Mouse (Mus musculus) forebrain, embryonic 16.5 days (tissue): ENCODE results near the gene Zfp827. TPM values are rescaled to one million over a fixed set of nuclear protein-coding genes. Genes with fewer than 3 reads are reported as not detected.
A peak's percentile ranks its signal among the peaks of the same experiment; 100 is the strongest.

ENCODE experiments used
- ATAC-seq: fragments of 200-750 bp; cut with Nextera tagmentation; 2 replicates; pipeline ENCODE4 v1.8.0; 2017; ENCODE audit warnings: mild to moderate bottlenecking, moderate library complexity
- H3K27ac ChIP-seq: fragments of 300-500 bp; sonication (generic); 2 replicates; pipeline ENCODE4 v1.5.1; 2014; ENCODE audit warnings: low read length, control low read depth
- H3K27me3 ChIP-seq: fragments of 300-500 bp; sonication (generic); replicated peaks from 2 replicates; pipeline ENCODE4 v1.6.1; 2014; ENCODE audit warnings: low read length; ENCODE audit not compliant: control insufficient read depth, insufficient read depth
- H3K36me3 ChIP-seq: fragments of 300-500 bp; sonication (generic); 2 replicates; pipeline ENCODE4 v1.6.1; 2014; ENCODE audit not compliant: control insufficient read depth, insufficient read depth
- H3K4me1 ChIP-seq: fragments of 300-500 bp; sonication (generic); replicated peaks from 2 replicates; pipeline ENCODE4 v1.6.1; 2014; ENCODE audit warnings: low read length; ENCODE audit not compliant: control insufficient read depth, insufficient read depth
- H3K4me2 ChIP-seq: fragments of 300-500 bp; sonication (generic); 2 replicates; pipeline ENCODE4 v1.6.1; 2014; ENCODE audit warnings: mild to moderate bottlenecking, low read length, control low read depth
- H3K4me3 ChIP-seq: fragments of 300-500 bp; sonication (generic); replicated peaks from 2 replicates; pipeline ENCODE4 v1.5.1; 2014; ENCODE audit warnings: mild to moderate bottlenecking, low read length, control low read depth
- H3K9ac ChIP-seq: fragments of 300-500 bp; sonication (generic); replicated peaks from 2 replicates; pipeline ENCODE4 v1.6.1; 2014; ENCODE audit warnings: low read depth, low read length, control low read depth
- H3K9me3 ChIP-seq: fragments of 300-500 bp; sonication (generic); 2 replicates; pipeline ENCODE4 v1.6.1; 2016; ENCODE audit warnings: low read length; ENCODE audit not compliant: control insufficient read depth
- WGBS: fragments of 180-500 bp; shearing (Covaris S2); extraction: QIAGEN DNeasy Blood & Tissue Kit; methylation state at CpG from one replicate; pipeline ENCODE4 v1.1.7; 2014; 5-methylcytosine and 5-hydroxymethylcytosine counted together
- polyA plus RNA-seq: library from polyadenylated mRNA; unstranded; fragments of >200 nt; fragmentation: Nextera tagmentation; extraction: Ambion mirVana; gene quantifications from 2 replicates; pipeline ENCODE4 v1.2.1, GENCODE M21; 2015

The Zfp827 gene
- polyA plus RNA-seq, 1 experiment from 2014 or later = 12.6 TPM

DNA sequence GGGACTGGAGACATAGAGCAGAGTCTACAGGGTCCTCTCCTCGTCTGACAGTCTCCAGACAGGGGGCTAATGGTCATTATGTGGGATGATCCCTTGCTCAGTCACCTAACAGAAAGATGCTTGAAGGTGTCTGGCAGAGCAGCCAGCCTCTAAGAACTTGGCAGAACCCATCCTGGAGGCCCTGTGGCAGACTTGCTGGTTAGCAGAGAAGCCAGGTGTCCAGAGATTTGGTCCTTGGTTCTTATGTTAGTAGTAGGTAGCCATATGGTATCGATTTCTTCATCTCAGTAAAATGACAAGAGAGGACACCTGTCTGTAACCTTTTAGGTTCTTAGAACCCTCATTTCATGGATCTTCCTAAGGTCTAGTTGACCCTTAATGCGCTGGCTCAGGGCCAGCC, 28.9 kb downstream of the Zfp827 start:
- Histone ChIP-seq H3K4me2 (no peak overlapping the region), H3K9me3 (no peaks in the 10 kb centered on the region), H3K27me3 (no peaks in the 10 kb centered on the region), H3K9ac (no peak overlapping the region), H3K4me3 (no peak overlapping the region), H3K4me1 (no peaks in the 10 kb centered on the region), H3K36me3 (peaks cover 9% of the 10 kb centered on the region), H3K27ac (no peak overlapping the region)
- WGBS = 86% methylated on average over 3 of the region's 3 CpGs
- no peak for ATAC-seq

GRCm38 (mm10) chr8:79059361-79059760, 31.1 kb downstream of the Zfp827 start:
- H3K9ac ChIP-seq = no peak overlapping the region
- H3K36me3 ChIP-seq = peaks cover 12% of the 10 kb centered on the region
- 83% methylated on average over 4 of the region's 4 CpGs for WGBS
- no peak for ATAC-seq
- no peaks in the 10 kb centered on the region for H3K4me1 ChIP-seq
- H3K27ac ChIP-seq = no peak overlapping the region
- no peak overlapping the region for H3K4me2 ChIP-seq
- no peaks in the 10 kb centered on the region for H3K27me3 ChIP-seq
- no peaks in the 10 kb centered on the region for H3K9me3 ChIP-seq
- no peak overlapping the region for H3K4me3 ChIP-seq

- Histone ChIP-seq H3K36me3 (peaks cover 12% of the 10 kb centered on the region), H3K4me2 (no peak overlapping the region), H3K9me3 (no peaks in the 10 kb centered on the region), H3K9ac (no peak overlapping the region), H3K27me3 (no peaks in the 10 kb centered on the region), H3K4me3 (no peak overlapping the region), H3K4me1 (no peaks in the 10 kb centered on the region), H3K27ac (no peak overlapping the region)
- WGBS = 86% methylated on average over 19 of the region's 19 CpGs
- ATAC-seq = no peak
Measured at GRCm38 (mm10) chr8:79060013-79060609, 31.9 kb downstream of the Zfp827 start.

DNA sequence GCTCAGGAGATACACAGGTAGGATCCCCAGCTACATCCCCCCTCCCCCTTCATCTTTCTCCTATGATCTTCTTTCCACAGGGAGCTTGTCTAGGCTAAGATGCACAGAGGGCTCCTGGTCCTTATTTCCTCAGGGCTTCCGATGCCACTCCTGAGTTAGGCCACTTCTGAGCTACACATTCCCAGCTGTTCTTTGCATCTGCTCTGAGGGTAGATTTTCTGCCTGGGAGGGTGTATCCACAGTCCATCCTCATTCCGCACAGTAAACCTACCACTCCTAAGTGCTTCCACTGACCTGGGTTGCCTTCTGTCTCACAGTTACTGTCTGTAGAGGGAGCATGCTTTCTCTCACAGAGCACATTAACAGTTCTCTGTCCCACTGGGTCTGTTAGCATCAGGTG, 37.7 kb downstream of the Zfp827 start:
- Histone ChIP-seq H3K4me3 (no peak overlapping the region), H3K27me3 (no peaks in the 10 kb centered on the region), H3K27ac (no peak overlapping the region), H3K4me2 (no peak overlapping the region), H3K9ac (no peak overlapping the region), H3K36me3 (peaks cover 12% of the 10 kb centered on the region), H3K4me1 (no peaks in the 10 kb centered on the region), H3K9me3 (no peaks in the 10 kb centered on the region)
- ATAC-seq = no peak
- WGBS = 98% methylated on average over 2 of the region's 2 CpGs

GRCm38 (mm10) chr8:79067812-79068630, 39.8 kb downstream of the Zfp827 start:
- 87% methylated on average over 3 of the region's 3 CpGs for WGBS

GRCm38 (mm10) chr8:79073311-79073710, 45.1 kb downstream of the Zfp827 start:
- H3K4me3 ChIP-seq = no peak overlapping the region
- H3K4me1 ChIP-seq = peaks cover 2% of the 10 kb centered on the region
- ATAC-seq = no peak
- no peak overlapping the region for H3K9ac ChIP-seq
- 86% methylated on average over 3 of the region's 3 CpGs for WGBS
- no peaks in the 10 kb centered on the region; the same call in 1 of the 2 replicates for H3K36me3 ChIP-seq
- H3K9me3 ChIP-seq = no peaks in the 10 kb centered on the region
- H3K4me2 ChIP-seq = no peak overlapping the region
- no peak overlapping the region for H3K27ac ChIP-seq
- H3K27me3 ChIP-seq = no peaks in the 10 kb centered on the region

More at GRCm38 (mm10) chr8:79067812-79068630, 39.8 kb downstream of the Zfp827 start:
- Histone ChIP-seq H3K27me3 (no peaks in the 10 kb centered on the region), H3K27ac (no peak overlapping the region), H3K4me2 (no peak overlapping the region), H3K4me3 (no peak overlapping the region), H3K9ac (no peak overlapping the region), H3K4me1 (no peaks in the 10 kb centered on the region), H3K36me3 (peaks cover 6% of the 10 kb centered on the region; the same call in 1 of the 2 replicates), H3K9me3 (no peaks in the 10 kb centered on the region)
- no peak for ATAC-seq

DNA sequence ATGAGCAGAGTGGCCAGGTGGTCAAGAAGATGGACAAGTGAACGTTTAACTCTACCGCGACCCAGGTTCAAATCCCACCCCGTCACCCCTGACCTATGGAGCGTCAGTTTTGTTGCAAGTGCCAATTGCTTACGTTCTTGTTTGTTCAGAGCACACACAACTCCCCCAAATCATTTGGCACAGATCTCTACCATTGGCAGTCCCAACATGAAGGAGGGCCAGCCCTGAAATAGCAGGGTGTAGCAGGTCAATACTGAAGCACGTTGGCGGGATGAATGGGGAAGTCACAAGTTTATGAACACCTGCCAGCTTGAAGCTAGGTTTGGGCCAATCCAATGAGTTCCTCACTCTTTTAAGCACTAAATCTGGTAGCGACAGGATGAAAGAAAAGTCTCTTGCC, 46.7 kb downstream of the Zfp827 start:
- no peak overlapping the region for H3K4me2 ChIP-seq
- 81% methylated on average over 9 of the region's 9 CpGs for WGBS
- H3K9ac ChIP-seq = no peak overlapping the region
- no peak for ATAC-seq
- no peaks in the 10 kb centered on the region for H3K9me3 ChIP-seq
- no peak overlapping the region for H3K4me3 ChIP-seq
- peaks cover 19% of the 10 kb centered on the region for H3K4me1 ChIP-seq
- no peaks in the 10 kb centered on the region; the same call in 1 of the 2 replicates for H3K36me3 ChIP-seq
- H3K27me3 ChIP-seq = no peaks in the 10 kb centered on the region
- no peak overlapping the region for H3K27ac ChIP-seq

GRCm38 (mm10) chr8:79077256-79077655, 49.0 kb downstream of the Zfp827 start:
- ATAC-seq = no peak
- Histone ChIP-seq H3K4me2 (no peak overlapping the region), H3K36me3 (no peaks in the 10 kb centered on the region; the same call in 1 of the 2 replicates), H3K9me3 (no peaks in the 10 kb centered on the region), H3K27ac (no peak overlapping the region), H3K4me1 (peaks cover 37% of the 10 kb centered on the region), H3K27me3 (no peaks in the 10 kb centered on the region), H3K9ac (no peak overlapping the region), H3K4me3 (no peak overlapping the region)
- 86% methylated on average over 5 of the region's 5 CpGs for WGBS

DNA sequence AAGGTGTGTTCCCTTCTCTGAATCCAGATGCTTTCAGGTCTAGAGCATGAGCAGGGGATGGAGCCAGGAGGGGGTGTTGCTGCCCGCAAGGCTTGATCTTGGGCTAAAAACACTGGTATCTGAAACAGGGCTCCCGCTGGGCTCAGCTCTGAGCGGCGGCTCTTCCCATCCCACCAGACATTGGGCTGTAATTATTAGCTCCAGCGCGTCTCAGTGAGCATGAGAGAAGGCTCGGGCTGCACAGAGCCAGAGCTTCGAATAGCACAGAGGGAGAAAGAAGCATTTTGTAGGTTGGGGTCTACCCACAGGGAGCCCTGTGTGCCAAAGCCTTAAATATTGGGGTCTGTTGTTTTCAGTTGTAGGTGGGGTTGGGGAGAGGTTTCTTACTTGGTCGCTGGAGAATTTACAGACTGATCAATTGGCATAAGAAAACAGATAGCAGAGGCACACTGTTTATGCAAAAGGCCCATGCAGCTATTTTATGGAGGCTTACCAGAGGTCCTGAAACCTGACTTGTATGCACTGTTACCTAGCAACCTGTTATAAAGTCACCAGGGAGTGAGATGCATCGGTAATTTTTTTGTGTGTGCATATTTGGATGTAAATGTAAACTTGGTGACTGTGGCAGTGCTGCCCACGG, 50.4 kb downstream of the Zfp827 start:
- no peak overlapping the region for H3K4me3 ChIP-seq
- H3K4me1 ChIP-seq = peaks cover 50% of the 10 kb centered on the region
- no peak overlapping the region for H3K4me2 ChIP-seq
- 0 out of 2 replicates have a peak overlapping the region, but pooled peaks have one; percentile 6 for H3K9ac ChIP-seq
- ATAC-seq = peak; percentile 36; the same call in 1 of the 2 replicates
- 13% methylated on average over 11 of the region's 11 CpGs for WGBS
- peak overlapping the region; percentile 49; the same call in 1 of the 2 replicates for H3K27ac ChIP-seq
- H3K9me3 ChIP-seq = no peaks in the 10 kb centered on the region
- H3K36me3 ChIP-seq = no peaks in the 10 kb centered on the region; the same call in 1 of the 2 replicates
- H3K27me3 ChIP-seq = no peaks in the 10 kb centered on the region
